Mouse (Mus musculus): Measurements from ENCODE around the gene Cyp11a1. TPM values are rescaled to one million over a fixed set of nuclear protein-coding genes. Genes with fewer than 3 reads are reported as not detected.

The Cyp11a1 gene
- polyA plus RNA-seq (2014; fragmentation: Illumina TruSeq; extraction: RNeasy Lipid Tissue Mini Kit (QIAGEN cat#74804); ENCODE audit: low read depth, low replicate concordance): not detected

GRCm38 (mm10) chr9:58005753-58006461 lies at the start of gene Cyp11a1:
Gene Cyp11a1 (plus strand): TSS chr9:58006411.

GRCm38 (mm10) chr9:58063531-58063930 lies 57.3 kb downstream of the Cyp11a1 start, which contains the start of gene Stra6:
Gene Stra6 (plus strand): TSS chr9:58063788.

Other genes with a start within 250 kb of the Cyp11a1 start
- gene Clk3, start 240.6 kb upstream of the Cyp11a1 start, polyA plus RNA-seq (2014; fragmentation: Illumina TruSeq; extraction: RNeasy Lipid Tissue Mini Kit (QIAGEN cat#74804); ENCODE audit: low read depth, low replicate concordance): 72.0 TPM
- 4.7 TPM for gene Arid3b, start 169.6 kb upstream of the Cyp11a1 start, polyA plus RNA-seq (2014; fragmentation: Illumina TruSeq; extraction: RNeasy Lipid Tissue Mini Kit (QIAGEN cat#74804); ENCODE audit: low read depth, low replicate concordance)
- 41.1 TPM for gene Ubl7, start 95.4 kb upstream of the Cyp11a1 start, polyA plus RNA-seq (2014; fragmentation: Illumina TruSeq; extraction: RNeasy Lipid Tissue Mini Kit (QIAGEN cat#74804); ENCODE audit: low read depth, low replicate concordance)
- gene Sema7a, start 66.3 kb upstream of the Cyp11a1 start, polyA plus RNA-seq (2014; fragmentation: Illumina TruSeq; extraction: RNeasy Lipid Tissue Mini Kit (QIAGEN cat#74804); ENCODE audit: low read depth, low replicate concordance): 0.54 TPM
- 0.25 TPM for gene Stra6, start 57.4 kb downstream of the Cyp11a1 start, polyA plus RNA-seq (2014; fragmentation: Illumina TruSeq; extraction: RNeasy Lipid Tissue Mini Kit (QIAGEN cat#74804); ENCODE audit: low read depth, low replicate concordance)
- not detected for gene Ccdc33, start 112.4 kb downstream of the Cyp11a1 start, polyA plus RNA-seq (2014; fragmentation: Illumina TruSeq; extraction: RNeasy Lipid Tissue Mini Kit (QIAGEN cat#74804); ENCODE audit: low read depth, low replicate concordance)
- gene Islr, start 197.9 kb downstream of the Cyp11a1 start, polyA plus RNA-seq (2014; fragmentation: Illumina TruSeq; extraction: RNeasy Lipid Tissue Mini Kit (QIAGEN cat#74804); ENCODE audit: low read depth, low replicate concordance): 2.7 TPM
- not detected for gene Islr2, start 197.9 kb downstream of the Cyp11a1 start, polyA plus RNA-seq (2014; fragmentation: Illumina TruSeq; extraction: RNeasy Lipid Tissue Mini Kit (QIAGEN cat#74804); ENCODE audit: low read depth, low replicate concordance)
- gene Pml, start 243.4 kb downstream of the Cyp11a1 start, polyA plus RNA-seq (2014; fragmentation: Illumina TruSeq; extraction: RNeasy Lipid Tissue Mini Kit (QIAGEN cat#74804); ENCODE audit: low read depth, low replicate concordance): 4.8 TPM
- 9.2 TPM for gene Stoml1, start 246.8 kb downstream of the Cyp11a1 start, polyA plus RNA-seq (2014; fragmentation: Illumina TruSeq; extraction: RNeasy Lipid Tissue Mini Kit (QIAGEN cat#74804); ENCODE audit: low read depth, low replicate concordance)

All from sigmoid colon, adult 10 weeks (tissue).